ENCODE assay signal across 8 mouse cellular contexts in genomic region chr7:19815296-19816223, GRCm38 (mm10). TPM values are rescaled to one million over a fixed set of nuclear protein-coding genes. Genes with fewer than 3 reads are reported as not detected.
DNase-seq lines count a peak whose midpoint lies in the region; ATAC-seq and TF ChIP-seq lines count a peak whose summit lies in the region.

No protein-coding gene starts in this region.

- peak overlapping the region; percentile 59 for H3K9ac ChIP-seq in hindbrain, embryonic 16.5 days (ENCODE audit: low read depth, low read length)
- H3K9ac ChIP-seq in midbrain, embryonic 16.5 days (ENCODE audit: low read depth, low read length) = peak overlapping the region; percentile 64

- H3K36me3 ChIP-seq in hindbrain, embryonic 16.5 days (ENCODE audit: control insufficient read depth, insufficient read depth, low read length) = no peaks in the 10 kb centered on the region
- H3K36me3 ChIP-seq in midbrain, embryonic 16.5 days (ENCODE audit: control insufficient read depth, insufficient read depth, low read length) = no peaks in the 10 kb centered on the region

- H3K4me3 ChIP-seq in layer of hippocampus, adult 2 months = peak overlapping the region; percentile 40
- peak overlapping the region; percentile 44 for H3K4me3 ChIP-seq in bone marrow macrophage, adult 2 months (ENCODE audit: insufficient read depth, low read length)
- H3K4me3 ChIP-seq in hindbrain, embryonic 16.5 days (ENCODE audit: low read length) = peak overlapping the region; percentile 48
- peak overlapping the region; percentile 43 for H3K4me3 ChIP-seq in midbrain, embryonic 16.5 days (ENCODE audit: low read depth, low read length)

- TF ChIP-seq POLR2A in bone marrow macrophage, adult 2 months (IDR thresholded peaks at IDR 0.05; ENCODE audit: borderline replicate concordance, low read depth, low read length) = no peak

- no peak for DNase-seq in layer of hippocampus, adult 2 months (ENCODE audit: low spot score in 2 of 2)
- DNase-seq in layer of hippocampus, postnatal 10 days (ENCODE audit: low spot score in 2 of 2) = no peak
- DNase-seq in cerebellum, postnatal 14 days = no peak
- DNase-seq in MN1 (ENCODE audit: low spot score) = no peak
- DNase-seq in adrenal gland, postnatal 10 days = no peak

- TF ChIP-seq CTCF in layer of hippocampus, adult 2 months (conservative IDR thresholded peaks at IDR 0.05) = no peak
- TF ChIP-seq CTCF in bone marrow macrophage, adult 2 months (IDR thresholded peaks at IDR 0.05; ENCODE audit: low read depth, low read length) = no peak

- H3K4me2 ChIP-seq in hindbrain, embryonic 16.5 days (ENCODE audit: low read length) = peak overlapping the region; percentile 76
- H3K4me2 ChIP-seq in midbrain, embryonic 16.5 days (ENCODE audit: low read length) = peak overlapping the region; percentile 72

- 22% methylated on average over 17 of the region's 17 CpGs for WGBS in hindbrain, embryonic 16.5 days
- WGBS in midbrain, embryonic 16.5 days = 25% methylated on average over 17 of the region's 17 CpGs

- ATAC-seq in hindbrain, embryonic 16.5 days = peak; percentile 57
- ATAC-seq in midbrain, embryonic 16.5 days = peak; percentile 46

- H3K9me3 ChIP-seq in hindbrain, embryonic 16.5 days (ENCODE audit: control insufficient read depth, low read length) = no peaks in the 10 kb centered on the region; the same call in 1 of the 2 replicates
- H3K9me3 ChIP-seq in midbrain, embryonic 16.5 days (replicated peaks; ENCODE audit: control insufficient read depth, low read length, poor library complexity, severe bottlenecking) = no peaks in the 10 kb centered on the region

- no peak overlapping the region for H3K27ac ChIP-seq in layer of hippocampus, adult 2 months
- H3K27ac ChIP-seq in bone marrow macrophage, adult 2 months (ENCODE audit: insufficient read depth, low read depth, low read length) = peak overlapping the region; percentile 46
- H3K27ac ChIP-seq in hindbrain, embryonic 16.5 days (ENCODE audit: low read depth, low read length) = no peak overlapping the region; the same call in 1 of the 2 replicates
- H3K27ac ChIP-seq in midbrain, embryonic 16.5 days (ENCODE audit: low read length) = no peak overlapping the region

- peaks cover 27% of the 10 kb centered on the region for H3K27me3 ChIP-seq in hindbrain, embryonic 16.5 days (replicated peaks; ENCODE audit: control insufficient read depth, insufficient read depth, low read length)
- peaks cover 18% of the 10 kb centered on the region for H3K27me3 ChIP-seq in midbrain, embryonic 16.5 days (ENCODE audit: control insufficient read depth, insufficient read depth, low read depth, low read length)

- H3K4me1 ChIP-seq in bone marrow macrophage, adult 2 months (ENCODE audit: control insufficient read depth, insufficient read depth, low read length) = peaks cover 29% of the 10 kb centered on the region
- H3K4me1 ChIP-seq in hindbrain, embryonic 16.5 days (ENCODE audit: control insufficient read depth, insufficient read depth, low read depth, low read length) = peaks cover 21% of the 10 kb centered on the region
- H3K4me1 ChIP-seq in midbrain, embryonic 16.5 days (ENCODE audit: control insufficient read depth, insufficient read depth, low read length) = peaks cover 16% of the 10 kb centered on the region

RNA-seq across cellular contexts. Expression of gene Bcl3, which starts 7.0 kb away (rescaled TPM):
- total RNA-seq in layer of hippocampus, adult 2 months (2021) = under 1 TPM; 0.46 to 0.83 TPM
- under 1 TPM; 0.85 to 0.87 TPM for total RNA-seq in layer of hippocampus, postnatal 10 days (2021)
- polyA plus RNA-seq in bone marrow macrophage, adult 2 months (2012; ENCODE audit: insufficient read depth, insufficient read length, missing spikeins) = 60.7 and 72.2 TPM in 2 replicates
- polyA plus RNA-seq in hindbrain, embryonic 16.5 days (2015; fragmentation: Nextera tagmentation; extraction: Ambion mirVana) = 0.70 and 1.2 TPM in 2 replicates
- 0.65 and 1.0 TPM in 2 replicates for polyA plus RNA-seq in midbrain, embryonic 16.5 days (2015; fragmentation: Nextera tagmentation; extraction: Ambion mirVana)
- 10 to 100 TPM; 15.4 to 16.6 TPM for total RNA-seq in adrenal gland, postnatal 10 days (2021)

RNA-seq across cellular contexts. Expression of gene Cblc, which starts 19.0 kb away (rescaled TPM):
- not detected for total RNA-seq in layer of hippocampus, adult 2 months (2021)
- total RNA-seq in layer of hippocampus, postnatal 10 days (2021) = not detected
- not detected in 2 replicates for polyA plus RNA-seq in bone marrow macrophage, adult 2 months (2012; ENCODE audit: insufficient read depth, insufficient read length, missing spikeins)
- 0.34 and 0.41 TPM in 2 replicates for polyA plus RNA-seq in hindbrain, embryonic 16.5 days (2015; fragmentation: Nextera tagmentation; extraction: Ambion mirVana)
- 0.44 and 0.49 TPM in 2 replicates for polyA plus RNA-seq in midbrain, embryonic 16.5 days (2015; fragmentation: Nextera tagmentation; extraction: Ambion mirVana)
- total RNA-seq in adrenal gland, postnatal 10 days (2021) = 1 to 10 TPM; 1.8 to 3.2 TPM

RNA-seq across cellular contexts. Expression of gene Gm19345, which starts 36.2 kb away (rescaled TPM):
- total RNA-seq in layer of hippocampus, adult 2 months (2021) = 1 to 10 TPM in 1 of 2 experiments, under 1 TPM in 1; 0.86 to 1.6 TPM
- 1 to 10 TPM; 5.1 to 5.4 TPM for total RNA-seq in layer of hippocampus, postnatal 10 days (2021)
- polyA plus RNA-seq in bone marrow macrophage, adult 2 months (2012; ENCODE audit: insufficient read depth, insufficient read length, missing spikeins) = not detected in 2 replicates
- 19.3 and 22.9 TPM in 2 replicates for polyA plus RNA-seq in hindbrain, embryonic 16.5 days (2015; fragmentation: Nextera tagmentation; extraction: Ambion mirVana)
- 21.3 and 23.9 TPM in 2 replicates for polyA plus RNA-seq in midbrain, embryonic 16.5 days (2015; fragmentation: Nextera tagmentation; extraction: Ambion mirVana)
- total RNA-seq in adrenal gland, postnatal 10 days (2021) = not detected

RNA-seq across cellular contexts. Expression of gene Bcam, which starts 44.7 kb away (rescaled TPM):
- 10 to 100 TPM in 1 of 2 experiments, 1 to 10 TPM in 1; 9.2 to 14.8 TPM for total RNA-seq in layer of hippocampus, adult 2 months (2021)
- 10 to 100 TPM in 1 of 2 experiments, 1 to 10 TPM in 1; 7.2 to 10.6 TPM for total RNA-seq in layer of hippocampus, postnatal 10 days (2021)
- polyA plus RNA-seq in bone marrow macrophage, adult 2 months (2012; ENCODE audit: insufficient read depth, insufficient read length, missing spikeins) = 0.52 and 2.6 TPM in 2 replicates
- polyA plus RNA-seq in hindbrain, embryonic 16.5 days (2015; fragmentation: Nextera tagmentation; extraction: Ambion mirVana) = 24.4 and 24.6 TPM in 2 replicates
- 10.5 and 14.0 TPM in 2 replicates for polyA plus RNA-seq in midbrain, embryonic 16.5 days (2015; fragmentation: Nextera tagmentation; extraction: Ambion mirVana)
- 10 to 100 TPM; 62.4 to 75.1 TPM for total RNA-seq in adrenal gland, postnatal 10 days (2021)

RNA-seq across cellular contexts. Expression of gene Ceacam16, which starts 45.5 kb away (rescaled TPM):
- not detected for total RNA-seq in layer of hippocampus, adult 2 months (2021)
- total RNA-seq in layer of hippocampus, postnatal 10 days (2021) = not detected
- polyA plus RNA-seq in bone marrow macrophage, adult 2 months (2012; ENCODE audit: insufficient read depth, insufficient read length, missing spikeins) = 1.6 and 3.5 TPM in 2 replicates
- 1.4 and 2.0 TPM in 2 replicates for polyA plus RNA-seq in hindbrain, embryonic 16.5 days (2015; fragmentation: Nextera tagmentation; extraction: Ambion mirVana)
- polyA plus RNA-seq in midbrain, embryonic 16.5 days (2015; fragmentation: Nextera tagmentation; extraction: Ambion mirVana) = 1.6 and 1.8 TPM in 2 replicates
- under 1 TPM in 1 of 2 experiments, not detected in 1; 0.18 TPM for total RNA-seq in adrenal gland, postnatal 10 days (2021)

Comparison
In these comparisons a context has a peak if more than half of its experiments do, and no peak if none do; other contexts are left out.
1. RNA of gene Bcl3, which starts 7.0 kb away (total RNA-seq): 15.4 to 16.6 TPM in adrenal gland, postnatal 10 days; 0.85 to 0.87 TPM in layer of hippocampus, postnatal 10 days and 0.46 to 0.83 TPM in layer of hippocampus, adult 2 months; every median in the first group is over 4 times any median in the second.
2. Peak in every context shown above with its lines, with median percentiles within 50 percentile points of each other: H3K4me3 ChIP-seq.